Mouse (Mus musculus): ENCODE data around the gene Tob2. TPM values are rescaled to one million over a fixed set of nuclear protein-coding genes. Genes with fewer than 3 reads are reported as not detected.

The Tob2 gene
- total RNA-seq (2021), result 10 to 100 TPM; 66.9 to 95.5 TPM

- intact Hi-C loops (cut with DNase I), result loop anchor here (2.0 to 5.0 kb wide), 2 partner anchors 20 to 46 kb away; no protein-coding TSS in a partner anchor
- no peak for DNase-seq (ENCODE audit: low spot score)
These were observed at the start of gene Tob2 for GRCm38 (mm10) chr15:81858517-81859329. Gene Tob2, minus strand, starts transcription at chr15:81858796.

DNA sequence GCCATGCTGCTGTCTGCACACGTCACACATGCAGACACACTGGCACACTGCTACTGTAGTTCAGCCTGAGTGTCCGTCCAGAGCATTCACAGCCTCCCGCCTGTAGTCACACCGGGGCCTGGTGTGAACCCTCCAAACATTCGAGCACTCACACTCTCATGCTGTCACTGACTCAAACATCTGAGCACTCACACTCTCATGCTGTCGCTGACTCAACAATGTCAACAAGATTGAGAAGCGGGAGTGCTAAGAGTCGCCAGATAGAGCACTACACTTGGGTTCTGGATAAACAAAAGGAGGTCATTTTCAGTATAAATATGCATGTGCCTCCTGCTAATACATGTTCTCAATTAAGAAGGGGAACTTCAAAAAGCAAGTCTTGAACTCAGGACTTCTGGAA is 49.4 kb upstream of the Tob2 start:
- intact Hi-C loops (cut with DNase I), result no loop called here

GRCm38 (mm10) chr15:81904939-81905338 is 46.3 kb upstream of the Tob2 start:
- intact Hi-C loops (cut with DNase I), result loop anchor here (2.0 kb wide), 1 partner anchor 74 kb away; no protein-coding TSS in a partner anchor
- DNase-seq (ENCODE audit: low spot score), result no peak

More for the DNA sequence above, 49.4 kb upstream of the Tob2 start:
- DNase-seq (ENCODE audit: low spot score), result no peak

- intact Hi-C loops (cut with DNase I), result no loop called here
- DNase-seq (ENCODE audit: low spot score), result no peak
These were observed 40.2 kb upstream of the Tob2 start for GRCm38 (mm10) chr15:81898751-81899150.

GRCm38 (mm10) chr15:81897607-81898285 is 39.1 kb upstream of the Tob2 start:
- DNase-seq (ENCODE audit: low spot score), result no peak
- intact Hi-C loops (cut with DNase I), result no loop called here

DNA sequence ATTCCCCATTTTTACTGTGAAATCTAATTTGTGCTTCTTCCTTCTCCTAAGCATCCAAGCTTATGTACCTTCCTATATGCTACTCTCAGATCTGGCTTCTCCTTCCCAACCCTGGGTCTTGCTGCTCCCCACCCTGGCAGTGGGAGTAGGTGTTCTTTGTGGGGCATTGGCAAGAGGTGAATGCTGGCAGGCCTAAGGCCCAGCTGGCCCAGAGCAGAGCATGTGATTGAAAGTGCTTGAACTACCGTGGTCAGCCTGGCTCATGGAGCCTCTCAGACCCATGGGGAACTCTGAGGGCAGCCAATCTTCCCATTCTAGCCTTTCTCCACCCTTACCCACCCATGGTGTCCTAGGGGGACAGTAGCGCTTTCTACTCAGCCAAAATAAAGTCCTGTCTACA is 37.8 kb upstream of the Tob2 start:
- DNase-seq (ENCODE audit: low spot score), result no peak
- intact Hi-C loops (cut with DNase I), result no loop called here

DNA sequence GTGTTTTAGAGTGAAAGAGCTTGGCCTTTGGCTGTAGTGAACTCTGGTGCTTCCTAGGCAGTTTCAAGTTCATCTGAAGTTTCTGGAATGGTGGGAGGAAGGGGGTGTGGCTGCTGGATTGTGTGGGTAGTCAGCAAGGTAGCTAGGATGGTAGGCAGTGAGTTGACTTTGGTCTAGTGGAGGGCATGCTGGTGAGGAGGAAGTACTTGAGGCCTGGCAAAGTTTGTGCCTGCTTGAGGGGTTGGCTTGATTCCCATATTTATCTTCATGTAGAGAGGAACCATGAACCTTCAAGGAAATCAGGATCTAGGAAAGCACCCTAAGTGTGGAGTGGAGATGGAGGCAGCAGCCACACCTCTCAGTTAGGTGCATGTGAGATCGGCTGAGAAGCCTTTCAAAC is 35.4 kb upstream of the Tob2 start:
- DNase-seq (ENCODE audit: low spot score), result no peak
- intact Hi-C loops (cut with DNase I), result no loop called here

GRCm38 (mm10) chr15:81891822-81892580 is 33.4 kb upstream of the Tob2 start:
- intact Hi-C loops (cut with DNase I), result no loop called here
- no peak for DNase-seq (ENCODE audit: low spot score)

DNA sequence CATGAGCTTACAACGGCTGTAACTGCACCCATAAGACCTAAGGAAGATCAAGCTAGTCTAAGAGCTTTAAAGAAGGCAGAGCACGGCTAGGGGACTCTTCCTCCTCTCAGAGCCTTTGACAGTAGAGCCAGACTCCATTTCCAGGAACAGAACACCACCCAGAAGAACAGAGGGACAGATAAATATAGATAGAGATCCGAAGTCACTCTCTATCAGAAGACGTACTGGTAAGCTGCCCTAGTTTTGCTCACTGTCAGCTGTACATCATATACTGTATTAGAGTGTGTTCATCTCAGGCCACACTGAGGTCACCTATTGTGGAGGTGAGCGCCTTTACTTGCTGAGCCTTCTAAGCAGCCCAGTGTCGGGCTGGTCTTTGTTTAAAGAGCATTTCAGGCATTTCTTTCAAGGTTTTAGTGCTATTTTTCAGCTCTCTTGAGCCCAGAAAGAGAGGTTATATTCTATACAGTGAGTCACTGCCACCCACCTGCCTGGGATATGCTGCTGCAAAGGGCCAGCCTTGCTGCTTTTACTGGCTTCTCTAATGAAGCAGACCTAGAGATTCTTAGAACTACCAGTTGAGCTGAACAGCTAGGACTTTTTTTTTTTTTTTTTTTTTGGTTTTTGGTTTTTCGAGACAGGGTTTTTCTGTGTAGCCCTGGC is 32.7 kb upstream of the Tob2 start:
- DNase-seq (ENCODE audit: low spot score), result no peak
- intact Hi-C loops (cut with DNase I), result no loop called here

DNA sequence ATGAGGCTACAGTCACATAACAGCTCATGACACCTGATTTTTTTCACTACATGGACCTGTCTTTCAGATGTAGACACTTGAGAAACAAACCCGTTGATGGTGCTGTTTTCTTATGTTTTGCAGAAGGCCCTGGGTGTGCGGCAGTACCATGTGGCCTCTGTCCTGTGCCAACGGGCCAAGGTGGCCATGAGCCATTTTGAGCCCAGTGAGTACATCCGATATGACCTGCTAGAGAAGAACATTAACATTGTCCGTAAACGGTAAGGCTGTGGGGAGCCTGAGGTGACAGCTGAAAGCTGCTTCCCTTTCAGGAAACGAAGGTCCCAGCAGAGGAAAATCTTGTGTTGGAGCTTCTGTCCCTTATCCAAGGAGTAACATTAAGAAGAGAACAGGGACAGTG is 30.6 kb upstream of the Tob2 start:
- DNase-seq (ENCODE audit: low spot score), result no peak
- intact Hi-C loops (cut with DNase I), result no loop called here

DNA sequence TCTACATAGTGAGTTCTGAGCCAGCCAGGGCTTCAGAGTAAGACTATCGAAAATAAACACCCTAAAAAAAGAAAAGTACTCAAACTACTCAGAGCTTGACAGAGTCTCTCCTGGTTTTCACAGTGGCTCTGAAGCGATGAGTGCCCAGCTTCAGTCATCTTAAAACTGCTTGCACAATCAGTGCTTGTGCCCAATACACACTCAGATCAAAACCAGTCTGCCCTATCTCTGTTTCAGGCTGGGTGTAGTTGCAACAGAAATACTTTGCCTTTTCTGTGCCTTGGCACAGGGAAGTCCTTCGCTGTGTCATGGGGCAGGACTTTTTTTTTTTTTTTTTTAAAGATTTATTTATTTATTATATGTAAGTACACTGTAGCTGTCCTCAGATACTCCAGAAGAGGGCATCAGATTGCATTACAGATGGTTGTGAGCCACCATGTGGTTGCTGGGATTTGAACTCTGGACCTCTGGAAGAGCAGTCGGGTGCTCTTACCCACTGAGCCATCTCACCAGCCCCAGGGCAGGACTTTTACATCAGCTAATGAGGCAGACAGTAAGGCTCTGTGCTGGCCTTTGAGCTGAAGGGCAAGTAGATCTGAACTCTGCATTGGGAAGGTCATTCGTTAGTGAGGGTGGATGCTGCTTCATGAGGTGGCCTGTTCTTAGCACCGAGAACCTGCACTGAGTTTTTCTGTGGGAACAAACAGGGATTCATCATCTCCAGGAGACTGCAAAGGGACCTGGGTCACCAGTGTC is 28.4 kb upstream of the Tob2 start:
- DNase-seq (ENCODE audit: low spot score), result no peak
- intact Hi-C loops (cut with DNase I), result no loop called here

GRCm38 (mm10) chr15:81885418-81885934 is 26.9 kb upstream of the Tob2 start:
- no peak for DNase-seq (ENCODE audit: low spot score)
- intact Hi-C loops (cut with DNase I), result no loop called here

DNA sequence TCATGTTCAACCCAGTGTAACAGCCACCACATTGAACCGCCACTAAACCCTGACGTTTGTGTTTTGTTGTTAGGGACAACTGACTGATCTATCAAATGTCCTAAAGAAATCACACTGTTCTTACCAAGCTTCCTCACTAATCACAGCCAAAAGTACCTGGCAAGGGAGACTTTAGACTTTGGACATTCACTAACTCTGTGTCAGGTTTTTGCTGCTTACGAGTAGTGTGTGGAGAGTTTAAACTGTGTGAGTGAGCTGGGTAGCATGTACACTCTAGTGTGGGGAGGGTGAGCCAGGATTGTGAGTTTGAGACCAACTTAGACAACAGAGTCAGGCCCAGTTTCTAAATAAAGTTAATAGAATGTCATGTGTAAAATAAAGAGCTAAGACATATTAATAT is 23.8 kb upstream of the Tob2 start:
- DNase-seq (ENCODE audit: low spot score), result no peak
- intact Hi-C loops (cut with DNase I), result no loop called here

GRCm38 (mm10) chr15:81879531-81880401 is 21.2 kb upstream of the Tob2 start:
- intact Hi-C loops (cut with DNase I), result no loop called here
- no peak for DNase-seq (ENCODE audit: low spot score)

DNA sequence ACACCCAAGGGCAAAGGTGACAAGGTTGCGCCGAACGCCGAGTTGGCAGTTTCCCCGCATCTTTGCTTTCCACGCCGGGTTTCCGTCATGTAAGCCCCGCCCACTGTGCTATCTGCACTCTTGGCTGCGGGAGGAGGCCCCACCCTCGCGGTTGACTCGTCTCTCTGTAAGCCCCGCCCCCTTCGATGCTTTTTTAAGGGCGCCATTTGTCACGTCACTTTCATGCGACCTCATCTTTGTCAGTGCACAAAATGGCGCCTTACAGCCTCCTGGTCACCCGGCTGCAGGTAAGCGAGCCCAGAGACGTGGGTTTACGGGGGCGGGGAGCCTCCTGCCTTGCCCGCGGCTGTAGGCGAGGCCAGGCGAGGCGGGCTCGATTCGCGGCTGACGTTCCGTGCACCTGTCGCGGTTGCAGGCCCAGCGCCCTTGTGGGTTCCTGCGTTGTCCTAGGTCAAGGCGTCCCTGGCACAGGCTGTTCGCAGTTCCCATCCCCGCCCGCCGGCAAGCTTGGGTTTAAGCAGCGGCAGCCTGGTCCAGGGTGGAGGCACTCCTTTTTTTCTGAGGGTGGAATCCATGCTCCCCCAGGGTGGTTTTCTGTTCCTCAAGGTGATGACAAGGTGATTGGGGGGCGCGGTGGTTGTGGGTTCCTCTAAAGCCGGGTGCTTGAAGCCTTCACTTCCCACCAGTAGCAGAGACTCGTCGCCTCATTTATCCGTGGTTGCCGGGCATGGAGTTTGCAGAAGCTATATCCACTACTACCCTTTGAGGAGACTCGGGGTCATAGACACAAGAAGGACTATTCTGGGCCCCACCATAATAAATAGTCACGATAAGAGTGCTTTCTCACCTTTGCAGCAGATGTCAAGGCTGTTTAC is 13.9 kb upstream of the Tob2 start, which contains the start of gene Aco2:
TSS of gene Aco2 (plus strand) at position 48 of the 875 bp plus-strand sequence.
- DNase-seq (ENCODE audit: low spot score), result peak; percentile 97
- intact Hi-C loops (cut with DNase I), result no loop called here

GRCm38 (mm10) chr15:81871604-81872261 is 13.1 kb upstream of the Tob2 start, which contains the start of gene Phf5a:
Gene Phf5a, minus strand, starts transcription at chr15:81871911.
- intact Hi-C loops (cut with DNase I), result no loop called here
- peak; percentile 76 for DNase-seq (ENCODE audit: low spot score)

DNA sequence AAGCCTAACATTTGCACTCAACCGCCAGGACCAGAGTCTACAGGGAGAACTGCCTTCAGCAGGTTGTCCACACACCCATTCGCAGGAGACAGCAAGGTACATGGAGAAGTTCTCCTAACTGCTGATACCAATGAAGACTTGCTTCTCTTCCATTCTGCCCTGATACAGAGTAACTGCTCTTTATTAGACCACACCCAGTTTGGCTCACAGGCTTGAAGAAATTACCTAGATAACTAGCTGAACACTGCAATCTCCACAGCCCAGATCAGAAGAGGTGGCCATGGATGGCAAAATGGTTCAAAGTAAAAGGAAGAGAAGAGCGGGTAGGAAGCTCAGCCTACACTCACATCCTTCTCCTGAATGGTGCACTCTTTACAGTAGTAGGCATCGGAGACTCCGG is 11.4 kb upstream of the Tob2 start:
- DNase-seq (ENCODE audit: low spot score), result no peak
- intact Hi-C loops (cut with DNase I), result no loop called here

Data from heart, postnatal 25 days (tissue).